Mouse (Mus musculus) regulatory T cell (primary cell): ENCODE results near the gene Cacng8.
"Not testable (repeated sequence)": the region's sequence is repeated elsewhere in the genome, so short reads cannot be mapped to it uniquely, and the experiment has no call there.

Experiments
- in situ Hi-C: fragments of 300-600 bp; cut with MboI, MseI; formaldehyde crosslinking; loops from one replicate; pipeline ENCODE4 v1.15.1; 2025; ENCODE audit warnings: high pct_unique_total_duplicates

The Cacng8 gene

DNA sequence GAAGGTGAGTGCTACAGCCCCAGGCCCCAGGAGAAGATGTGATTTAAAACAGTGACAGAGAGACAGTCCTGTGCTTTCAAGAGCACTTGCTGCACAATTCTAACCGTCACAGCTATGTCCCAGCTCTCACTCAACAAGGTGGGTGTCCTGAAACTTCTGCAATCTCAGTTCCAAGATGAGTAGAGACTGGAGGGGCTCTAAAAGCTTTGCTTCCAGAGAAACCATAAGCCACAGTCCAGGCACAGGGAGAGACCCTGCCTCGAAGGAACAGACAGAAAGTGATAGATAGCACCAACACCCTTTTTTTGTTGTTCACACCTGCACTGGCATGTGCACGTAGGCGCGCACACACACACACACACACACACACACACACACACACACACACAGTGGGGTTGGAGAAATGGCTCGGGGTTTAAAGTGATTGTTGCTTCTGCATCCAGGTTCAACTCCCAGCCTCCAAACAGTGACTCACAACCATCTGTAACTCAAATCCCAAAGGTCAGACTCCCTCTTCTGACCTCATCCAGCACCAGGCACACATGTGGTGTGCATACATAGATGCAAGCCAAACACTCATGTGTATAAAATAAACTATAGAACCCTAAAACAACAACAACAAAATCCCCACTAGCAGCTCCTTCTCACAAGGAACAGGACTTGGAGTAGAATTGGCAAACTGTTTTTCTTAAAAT lies 4.3 kb upstream of the Cacng8 start:
- in situ Hi-C loops = no loop called here

GRCm38 (mm10) chr7:3387761-3388160 lies 2.7 kb upstream of the Cacng8 start:
- in situ Hi-C loops = no loop called here

GRCm38 (mm10) chr7:3388885-3389284 lies 1.6 kb upstream of the Cacng8 start:
- in situ Hi-C loops = no loop called here

- in situ Hi-C loops = no loop called here
These were observed 755 bp upstream of the Cacng8 start for GRCm38 (mm10) chr7:3389444-3390412.

GRCm38 (mm10) chr7:3391081-3391451 lies 583 bp downstream of the Cacng8 start:
- in situ Hi-C loops = no loop called here

DNA sequence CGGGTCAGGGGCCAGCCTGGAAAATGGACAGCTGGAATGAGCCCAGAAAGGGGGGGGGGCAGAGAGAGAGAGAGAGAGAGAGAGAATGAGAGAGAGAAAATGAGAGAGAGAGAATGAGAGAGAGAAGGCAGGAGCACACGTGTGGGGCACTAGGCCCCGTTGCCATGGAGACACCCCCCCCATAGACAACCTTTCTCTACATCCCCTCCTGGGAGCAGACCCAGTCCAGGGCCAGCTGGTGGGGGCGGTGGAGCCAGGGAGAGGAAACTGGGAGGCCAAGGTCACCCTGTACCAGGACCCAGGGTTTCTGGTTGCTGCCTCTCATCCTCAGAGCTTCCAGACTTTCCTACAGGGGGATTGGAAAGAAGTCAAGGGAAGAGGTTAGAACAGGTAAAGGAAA lies 1.3 kb downstream of the Cacng8 start:
- in situ Hi-C loops = no loop called here

- in situ Hi-C loops = no loop called here
These were observed 6.9 kb downstream of the Cacng8 start for GRCm38 (mm10) chr7:3397355-3397754.

DNA sequence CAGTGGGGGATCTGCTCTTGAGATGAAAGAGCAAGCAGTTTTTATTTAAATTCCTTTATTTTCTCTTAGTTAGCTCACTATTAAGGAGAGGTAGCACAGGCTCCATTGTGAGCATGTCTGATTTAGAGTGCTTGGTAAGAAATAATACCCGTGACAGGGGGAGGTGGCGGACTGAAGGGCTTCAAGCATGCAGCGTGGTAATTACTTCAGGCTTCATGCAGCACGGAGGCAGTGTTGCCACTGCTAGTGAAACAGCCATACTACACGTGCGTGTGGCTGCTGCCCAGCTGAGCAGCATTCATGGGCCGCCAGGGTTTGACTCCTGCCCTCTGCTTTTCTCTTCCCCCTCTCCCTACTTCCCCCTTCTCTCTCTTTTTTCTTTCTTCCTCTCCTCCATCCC lies 7.3 kb downstream of the Cacng8 start:
- in situ Hi-C loops = no loop called here

GRCm38 (mm10) chr7:3398363-3398762 lies 7.9 kb downstream of the Cacng8 start:
- in situ Hi-C loops = not testable (repeated sequence)

- in situ Hi-C loops = no loop called here
These were observed 9.5 kb downstream of the Cacng8 start for GRCm38 (mm10) chr7:3399937-3400336.

GRCm38 (mm10) chr7:3409729-3410520 lies 19.4 kb downstream of the Cacng8 start:
- in situ Hi-C loops = no loop called here

GRCm38 (mm10) chr7:3411160-3411941 lies 20.9 kb downstream of the Cacng8 start:
- in situ Hi-C loops = no loop called here

DNA sequence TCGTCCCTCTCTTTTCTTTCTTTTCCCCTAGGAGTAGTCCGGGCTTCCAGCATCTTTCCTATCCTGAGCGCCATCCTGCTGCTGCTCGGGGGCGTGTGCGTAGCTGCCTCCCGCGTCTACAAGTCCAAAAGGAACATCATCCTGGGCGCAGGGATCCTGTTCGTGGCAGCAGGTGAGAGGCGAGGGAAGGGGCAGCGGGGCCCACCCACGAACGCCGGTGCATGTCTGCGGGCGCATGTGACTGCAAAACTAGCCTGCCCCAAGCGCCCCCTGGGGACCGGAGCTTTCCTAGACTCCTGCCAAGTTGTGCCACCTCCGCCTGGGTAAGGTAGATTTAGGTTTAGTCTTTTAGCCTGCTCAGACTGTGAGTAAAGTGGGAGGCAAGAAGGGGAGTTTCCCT lies 21.6 kb downstream of the Cacng8 start:
- in situ Hi-C loops = no loop called here

GRCm38 (mm10) chr7:3414888-3415287 lies 24.4 kb downstream of the Cacng8 start:
- in situ Hi-C loops = no loop called here

- in situ Hi-C loops = no loop called here
These were observed 24.9 kb downstream of the Cacng8 start for GRCm38 (mm10) chr7:3415378-3415777.

- in situ Hi-C loops = no loop called here
These were observed 29.5 kb downstream of the Cacng8 start for GRCm38 (mm10) chr7:3419941-3420340.

DNA sequence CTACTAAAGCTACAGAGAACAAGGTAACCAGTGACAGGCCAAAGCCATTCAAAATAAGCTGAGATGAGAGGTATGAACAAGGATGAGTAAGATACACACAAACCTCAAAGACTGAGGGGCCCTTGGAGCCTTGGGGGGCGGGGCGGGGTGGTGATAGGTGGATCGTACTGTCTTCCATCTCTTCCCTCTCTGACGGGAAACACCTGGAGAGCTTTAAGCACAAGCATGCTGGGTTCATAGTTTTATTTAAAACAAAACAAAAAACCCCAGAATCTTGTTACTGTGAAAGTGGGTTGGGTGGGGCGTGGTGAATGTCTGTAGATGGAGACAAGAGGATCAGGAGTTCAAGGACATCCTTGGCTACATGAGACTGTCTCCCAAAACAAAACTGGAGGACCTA lies 30.0 kb downstream of the Cacng8 start:
- in situ Hi-C loops = no loop called here

DNA sequence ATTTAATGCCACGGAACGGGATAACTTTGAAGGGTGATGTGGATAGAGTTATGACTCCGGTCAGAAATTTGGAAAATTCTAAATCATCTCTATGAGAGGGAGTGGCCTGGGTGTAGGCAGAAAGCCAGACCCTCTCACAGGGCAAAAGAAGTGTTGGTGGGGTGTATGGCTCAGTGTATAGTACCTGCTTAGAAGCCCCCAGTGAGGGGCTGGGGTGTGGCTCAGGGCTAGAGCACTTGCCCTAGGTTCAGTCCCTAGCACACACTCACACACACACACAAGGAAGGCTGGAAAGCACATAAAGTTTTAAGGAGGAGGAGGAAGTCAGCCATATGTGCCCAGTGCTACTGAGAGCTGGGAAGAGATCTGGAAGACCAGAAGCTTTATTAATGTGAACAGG lies 30.8 kb downstream of the Cacng8 start:
- in situ Hi-C loops = no loop called here

DNA sequence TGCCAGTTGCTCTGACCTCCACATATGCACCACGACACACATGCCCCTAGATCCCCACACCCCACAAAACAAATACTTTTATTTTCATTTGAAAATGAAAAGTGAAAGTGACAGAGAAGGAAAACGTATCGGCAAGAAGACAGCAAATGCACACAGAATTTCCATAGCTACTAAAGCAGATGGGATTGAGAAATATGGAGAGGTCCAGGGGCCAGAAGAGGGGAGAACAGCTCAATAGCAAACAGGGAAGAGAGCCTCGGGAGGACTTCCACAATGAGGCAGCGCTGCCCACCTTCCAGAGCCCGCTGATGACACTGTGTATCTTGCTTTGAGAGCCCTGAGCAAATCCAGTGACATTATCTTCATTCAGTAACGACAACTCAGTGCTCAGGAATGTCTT lies 31.6 kb downstream of the Cacng8 start:
- in situ Hi-C loops = no loop called here

- in situ Hi-C loops = no loop called here
These were observed 32.9 kb downstream of the Cacng8 start for GRCm38 (mm10) chr7:3423430-3423829.

GRCm38 (mm10) chr7:3423895-3424294 lies 33.4 kb downstream of the Cacng8 start, which contains the start of gene Cacng6:
Gene Cacng6 (plus strand): TSS chr7:3424195.
- in situ Hi-C loops = no loop called here
